Mouse (Mus musculus): Measurements from ENCODE around the gene Ugt1a8. TPM values are rescaled to one million over a fixed set of nuclear protein-coding genes. Genes with fewer than 3 reads are reported as not detected.

Ugt1a8 gene
- polyA plus RNA-seq, 1 experiment from 2014 or later = 0.05 TPM

- H3K4me3 ChIP-seq (replicated peaks; ENCODE audit: low read depth, low read length) = no peak overlapping the region
- no peak overlapping the region for H3K27ac ChIP-seq
- 72% methylated on average over 5 of the region's 5 CpGs for WGBS
- TF ChIP-seq CTCF (IDR thresholded peaks at IDR 0.05; ENCODE audit: low read depth) = no peak
- no peaks in the 10 kb centered on the region for H3K4me1 ChIP-seq (replicated peaks; ENCODE audit: insufficient read depth, low read length)
- peaks cover 73% of the 10 kb centered on the region for H3K9me3 ChIP-seq (replicated peaks; ENCODE audit: low read length)
- H3K9ac ChIP-seq (ENCODE audit: low read depth, low read length) = no peak overlapping the region
- DNase-seq (ENCODE audit: low spot score) (no peak), ATAC-seq (replicated peaks; ENCODE audit: low FRiP score, low read depth) (0 out of 2 replicates have a peak, but pooled peaks have one; percentile 0)
- H3K27me3 ChIP-seq (ENCODE audit: insufficient read depth, low read length) = no peaks in the 10 kb centered on the region
- no peaks in the 10 kb centered on the region for H3K36me3 ChIP-seq (ENCODE audit: insufficient read depth, low read length)
- H3K4me2 ChIP-seq (ENCODE audit: low read length) = no peak overlapping the region
These were observed 149.7 kb downstream of the Ugt1a8 start for GRCm38 (mm10) chr1:88237311-88237710.

GRCm38 (mm10) chr1:88238771-88239170, 151.2 kb downstream of the Ugt1a8 start:
- TF ChIP-seq CTCF (IDR thresholded peaks at IDR 0.05; ENCODE audit: low read depth) = no peak
- 70% methylated on average over 6 of the region's 6 CpGs for WGBS
- Histone ChIP-seq H3K9ac (ENCODE audit: low read depth, low read length) (no peak overlapping the region), H3K9me3 (replicated peaks; ENCODE audit: low read length) (peaks cover 65% of the 10 kb centered on the region), H3K4me1 (replicated peaks; ENCODE audit: insufficient read depth, low read length) (no peaks in the 10 kb centered on the region), H3K36me3 (ENCODE audit: insufficient read depth, low read length) (no peaks in the 10 kb centered on the region), H3K27me3 (ENCODE audit: insufficient read depth, low read length) (no peaks in the 10 kb centered on the region), H3K4me2 (ENCODE audit: low read length) (no peak overlapping the region), H3K27ac (no peak overlapping the region), H3K4me3 (replicated peaks; ENCODE audit: low read depth, low read length) (no peak overlapping the region)
- no peak for ATAC-seq (replicated peaks; ENCODE audit: low FRiP score, low read depth)
- DNase-seq (ENCODE audit: low spot score) = no peak

- no peak overlapping the region for H3K9ac ChIP-seq (ENCODE audit: low read depth, low read length)
- H3K4me2 ChIP-seq (ENCODE audit: low read length) = no peak overlapping the region
- no peak overlapping the region for H3K27ac ChIP-seq
- H3K36me3 ChIP-seq (ENCODE audit: insufficient read depth, low read length) = no peaks in the 10 kb centered on the region
- no peaks in the 10 kb centered on the region for H3K4me1 ChIP-seq (replicated peaks; ENCODE audit: insufficient read depth, low read length)
- ATAC-seq (replicated peaks; ENCODE audit: low FRiP score, low read depth) (no peak), DNase-seq (ENCODE audit: low spot score) (no peak)
- 69% methylated on average over 5 of the region's 5 CpGs for WGBS
- TF ChIP-seq CTCF (IDR thresholded peaks at IDR 0.05; ENCODE audit: low read depth) = no peak
- no peak overlapping the region for H3K4me3 ChIP-seq (replicated peaks; ENCODE audit: low read depth, low read length)
- peaks cover 55% of the 10 kb centered on the region for H3K9me3 ChIP-seq (replicated peaks; ENCODE audit: low read length)
- H3K27me3 ChIP-seq (ENCODE audit: insufficient read depth, low read length) = no peaks in the 10 kb centered on the region
These were observed 152.5 kb downstream of the Ugt1a8 start for GRCm38 (mm10) chr1:88240072-88240471.

- no peaks in the 10 kb centered on the region for H3K4me1 ChIP-seq (replicated peaks; ENCODE audit: insufficient read depth, low read length)
- H3K27me3 ChIP-seq (ENCODE audit: insufficient read depth, low read length) = no peaks in the 10 kb centered on the region
- WGBS = 71% methylated on average over 4 of the region's 4 CpGs
- H3K9ac ChIP-seq (ENCODE audit: low read depth, low read length) = no peak overlapping the region
- DNase-seq (ENCODE audit: low spot score) (no peak), ATAC-seq (replicated peaks; ENCODE audit: low FRiP score, low read depth) (no peak)
- TF ChIP-seq CTCF (IDR thresholded peaks at IDR 0.05; ENCODE audit: low read depth) = no peak
- H3K4me3 ChIP-seq (replicated peaks; ENCODE audit: low read depth, low read length) = no peak overlapping the region
- no peak overlapping the region for H3K4me2 ChIP-seq (ENCODE audit: low read length)
- H3K36me3 ChIP-seq (ENCODE audit: insufficient read depth, low read length) = no peaks in the 10 kb centered on the region
- peaks cover 55% of the 10 kb centered on the region for H3K9me3 ChIP-seq (replicated peaks; ENCODE audit: low read length)
- no peak overlapping the region for H3K27ac ChIP-seq
These were observed 153.0 kb downstream of the Ugt1a8 start for GRCm38 (mm10) chr1:88240579-88240978.

GRCm38 (mm10) chr1:88243861-88244260, 156.2 kb downstream of the Ugt1a8 start:
- DNase-seq (ENCODE audit: low spot score) = no peak
- peaks cover 48% of the 10 kb centered on the region for H3K9me3 ChIP-seq (replicated peaks; ENCODE audit: low read length)

GRCm38 (mm10) chr1:88245881-88246280, 158.3 kb downstream of the Ugt1a8 start:
- Histone ChIP-seq H3K4me3 (replicated peaks; ENCODE audit: low read depth, low read length) (no peak overlapping the region), H3K27me3 (ENCODE audit: insufficient read depth, low read length) (no peaks in the 10 kb centered on the region), H3K4me1 (replicated peaks; ENCODE audit: insufficient read depth, low read length) (no peaks in the 10 kb centered on the region), H3K4me2 (ENCODE audit: low read length) (no peak overlapping the region), H3K27ac (no peak overlapping the region), H3K9ac (ENCODE audit: low read depth, low read length) (no peak overlapping the region), H3K9me3 (replicated peaks; ENCODE audit: low read length) (peaks cover 43% of the 10 kb centered on the region), H3K36me3 (ENCODE audit: insufficient read depth, low read length) (no peaks in the 10 kb centered on the region)
- no peak for ATAC-seq (replicated peaks; ENCODE audit: low FRiP score, low read depth)
- DNase-seq (ENCODE audit: low spot score) = no peak
- 80% methylated on average over 6 of the region's 6 CpGs for WGBS
- no peak for TF ChIP-seq CTCF (IDR thresholded peaks at IDR 0.05; ENCODE audit: low read depth)

More at GRCm38 (mm10) chr1:88243861-88244260, 156.2 kb downstream of the Ugt1a8 start:
- no peaks in the 10 kb centered on the region for H3K27me3 ChIP-seq (ENCODE audit: insufficient read depth, low read length)
- no peak overlapping the region for H3K4me2 ChIP-seq (ENCODE audit: low read length)
- no peak for TF ChIP-seq CTCF (IDR thresholded peaks at IDR 0.05; ENCODE audit: low read depth)
- 64% methylated on average over 5 of the region's 5 CpGs for WGBS
- H3K4me1 ChIP-seq (replicated peaks; ENCODE audit: insufficient read depth, low read length) = no peaks in the 10 kb centered on the region
- H3K9ac ChIP-seq (ENCODE audit: low read depth, low read length) = no peak overlapping the region
- H3K4me3 ChIP-seq (replicated peaks; ENCODE audit: low read depth, low read length) = no peak overlapping the region
- no peak overlapping the region for H3K27ac ChIP-seq
- no peaks in the 10 kb centered on the region for H3K36me3 ChIP-seq (ENCODE audit: insufficient read depth, low read length)
- no peak for ATAC-seq (replicated peaks; ENCODE audit: low FRiP score, low read depth)

GRCm38 (mm10) chr1:88246386-88246785, 158.8 kb downstream of the Ugt1a8 start:
- TF ChIP-seq CTCF (IDR thresholded peaks at IDR 0.05; ENCODE audit: low read depth) = no peak
- Histone ChIP-seq H3K36me3 (ENCODE audit: insufficient read depth, low read length) (no peaks in the 10 kb centered on the region), H3K4me2 (ENCODE audit: low read length) (no peak overlapping the region), H3K27me3 (ENCODE audit: insufficient read depth, low read length) (no peaks in the 10 kb centered on the region), H3K4me3 (replicated peaks; ENCODE audit: low read depth, low read length) (no peak overlapping the region), H3K4me1 (replicated peaks; ENCODE audit: insufficient read depth, low read length) (no peaks in the 10 kb centered on the region), H3K9me3 (replicated peaks; ENCODE audit: low read length) (peaks cover 43% of the 10 kb centered on the region), H3K27ac (no peak overlapping the region), H3K9ac (ENCODE audit: low read depth, low read length) (no peak overlapping the region)
- no peak for DNase-seq (ENCODE audit: low spot score)
- ATAC-seq (replicated peaks; ENCODE audit: low FRiP score, low read depth) = no peak
- 50% methylated on average over 6 of the region's 6 CpGs for WGBS
